Mouse (Mus musculus): ENCODE results near the gene Atp2b1. TPM values are rescaled to one million over a fixed set of nuclear protein-coding genes. Genes with fewer than 3 reads are reported as not detected.

Atp2b1 gene
- total RNA-seq, 1 experiment: 66.8 TPM

DNA sequence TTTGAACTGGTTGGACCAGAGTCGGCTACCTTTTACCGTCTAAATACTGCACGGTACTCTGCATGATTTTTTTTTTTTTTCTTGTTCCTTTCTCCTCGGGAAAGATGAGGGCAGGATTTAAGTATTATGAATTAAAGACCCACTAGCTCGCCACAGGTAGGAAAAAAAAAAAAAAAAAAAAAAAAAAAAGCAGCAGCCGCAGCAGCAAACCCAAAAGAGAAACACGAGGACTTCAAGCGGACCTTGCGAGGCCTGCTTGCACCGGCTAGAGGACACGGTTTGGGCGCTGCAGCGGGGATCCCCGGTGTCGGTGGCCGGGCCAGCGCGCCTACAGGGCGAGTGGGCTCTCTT, 621 bp upstream of the Atp2b1 start:
- no peak for DNase-seq (ENCODE audit: low read depth, low spot score)
- Histone ChIP-seq H3K9me3 (ENCODE audit: control insufficient read depth, insufficient read depth, low read depth, low read length) (no peaks in the 10 kb centered on the region), H3K36me3 (ENCODE audit: control insufficient read depth, insufficient read depth, low read length, poor library complexity, severe bottlenecking) (no peaks in the 10 kb centered on the region), H3K4me3 (ENCODE audit: insufficient read depth in 1 of 2, low read depth in 1 of 2, low read length in 2 of 2, poor library complexity in 1 of 2, severe bottlenecking in 1 of 2) (peak overlapping the region; percentile 99), H3K27ac (ENCODE audit: insufficient read depth, low read depth, low read length, poor library complexity, severe bottlenecking) (peak overlapping the region; percentile 79; the same call in 1 of the 2 replicates), H3K4me1 (ENCODE audit: control insufficient read depth in 2 of 2, insufficient read depth in 2 of 2, low read length in 2 of 2, poor library complexity in 1 of 2) (no peaks in the 10 kb centered on the region), H3K9ac (ENCODE audit: insufficient read depth, low read depth, low read length, poor library complexity, severe bottlenecking) (peak overlapping the region; percentile 98)
- TF ChIP-seq ZNF384 (IDR thresholded peaks at IDR 0.05; ENCODE audit: low read depth, low read length) (peak; percentile 89), ZC3H11A (IDR thresholded peaks at IDR 0.05; ENCODE audit: borderline replicate concordance, low read depth, low read length) (no peak)
- in situ Hi-C loops (cut with MboI; ENCODE audit: low sequenced_read_pairs in 2 of 2, unreplicated experiment in 2 of 2): no loop called here

DNA sequence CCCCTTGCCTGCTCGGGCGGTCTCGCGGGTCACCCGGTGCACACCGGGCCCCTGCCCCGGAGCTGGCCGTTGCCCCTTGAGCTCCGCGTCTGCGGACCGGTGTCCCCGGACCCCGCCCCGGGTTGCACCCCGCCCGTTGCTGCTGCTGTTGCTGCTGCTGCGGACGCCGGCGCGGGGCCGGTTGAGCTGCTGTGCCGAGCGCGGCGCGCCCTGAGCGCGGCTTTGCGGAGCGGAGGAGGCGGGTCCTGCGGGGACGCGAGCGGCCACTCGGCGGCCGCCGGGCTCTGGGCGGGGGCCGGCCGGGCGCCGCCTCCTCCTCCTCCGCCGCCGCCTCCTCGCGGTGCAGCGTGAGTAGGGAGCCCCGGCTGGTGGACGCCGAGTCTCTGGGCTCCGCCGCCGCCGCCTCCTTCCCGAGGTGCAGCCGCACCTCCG, 620 bp downstream of the Atp2b1 start:
- in situ Hi-C loops (cut with MboI; ENCODE audit: low sequenced_read_pairs in 2 of 2, unreplicated experiment in 2 of 2): no loop called here
- Histone ChIP-seq H3K4me1 (ENCODE audit: control insufficient read depth in 2 of 2, insufficient read depth in 2 of 2, low read length in 2 of 2, poor library complexity in 1 of 2) (no peaks in the 10 kb centered on the region), H3K9me3 (ENCODE audit: control insufficient read depth, insufficient read depth, low read depth, low read length) (no peaks in the 10 kb centered on the region), H3K4me3 (ENCODE audit: insufficient read depth in 1 of 2, low read depth in 1 of 2, low read length in 2 of 2, poor library complexity in 1 of 2, severe bottlenecking in 1 of 2) (peak overlapping the region; percentile 99), H3K9ac (ENCODE audit: insufficient read depth, low read depth, low read length, poor library complexity, severe bottlenecking) (peak overlapping the region; percentile 96), H3K36me3 (ENCODE audit: control insufficient read depth, insufficient read depth, low read length, poor library complexity, severe bottlenecking) (no peaks in the 10 kb centered on the region), H3K27ac (ENCODE audit: insufficient read depth, low read depth, low read length, poor library complexity, severe bottlenecking) (peak overlapping the region; percentile 89)
- TF ChIP-seq CHD2 (IDR thresholded peaks at IDR 0.05; ENCODE audit: low read depth, low read length) (no peak), HCFC1 (IDR thresholded peaks at IDR 0.05; ENCODE audit: borderline replicate concordance, insufficient read depth, low read length) (no peak), MAFK (IDR thresholded peaks at IDR 0.05; ENCODE audit: insufficient read depth, low read depth, low read length) (no peak), ZNF384 (IDR thresholded peaks at IDR 0.05; ENCODE audit: low read depth, low read length) (no peak)
- peak; percentile 28 for DNase-seq (ENCODE audit: low read depth, low spot score)

- Histone ChIP-seq H3K4me3 (ENCODE audit: insufficient read depth in 1 of 2, low read depth in 1 of 2, low read length in 2 of 2, poor library complexity in 1 of 2, severe bottlenecking in 1 of 2) (peak overlapping the region; percentile 99), H3K9ac (ENCODE audit: insufficient read depth, low read depth, low read length, poor library complexity, severe bottlenecking) (peak overlapping the region; percentile 96), H3K4me1 (ENCODE audit: control insufficient read depth in 2 of 2, insufficient read depth in 2 of 2, low read length in 2 of 2, poor library complexity in 1 of 2) (no peaks in the 10 kb centered on the region), H3K36me3 (ENCODE audit: control insufficient read depth, insufficient read depth, low read length, poor library complexity, severe bottlenecking) (no peaks in the 10 kb centered on the region), H3K27ac (ENCODE audit: insufficient read depth, low read depth, low read length, poor library complexity, severe bottlenecking) (no peak overlapping the region), H3K9me3 (ENCODE audit: control insufficient read depth, insufficient read depth, low read depth, low read length) (no peaks in the 10 kb centered on the region)
- TF ChIP-seq ZNF384 (IDR thresholded peaks at IDR 0.05; ENCODE audit: low read depth, low read length) (no peak), ZC3H11A (IDR thresholded peaks at IDR 0.05; ENCODE audit: borderline replicate concordance, low read depth, low read length) (no peak), CHD2 (IDR thresholded peaks at IDR 0.05; ENCODE audit: low read depth, low read length) (no peak), MAFK (IDR thresholded peaks at IDR 0.05; ENCODE audit: insufficient read depth, low read depth, low read length) (no peak), HCFC1 (IDR thresholded peaks at IDR 0.05; ENCODE audit: borderline replicate concordance, insufficient read depth, low read length) (no peak)
- in situ Hi-C loops (cut with MboI; ENCODE audit: low sequenced_read_pairs in 2 of 2, unreplicated experiment in 2 of 2): no loop called here
- no peak for DNase-seq (ENCODE audit: low read depth, low spot score)
Observed at GRCm38 (mm10) chr10:98915398-98915931, 1.3 kb downstream of the Atp2b1 start.

- Histone ChIP-seq H3K36me3 (ENCODE audit: control insufficient read depth, insufficient read depth, low read length, poor library complexity, severe bottlenecking) (no peaks in the 10 kb centered on the region), H3K9ac (ENCODE audit: insufficient read depth, low read depth, low read length, poor library complexity, severe bottlenecking) (0 out of 2 replicates have a peak overlapping the region, but pooled peaks have one; percentile 96), H3K4me3 (ENCODE audit: insufficient read depth in 1 of 2, low read depth in 1 of 2, low read length in 2 of 2, poor library complexity in 1 of 2, severe bottlenecking in 1 of 2) (peak overlapping the region; percentile 99), H3K27ac (ENCODE audit: insufficient read depth, low read depth, low read length, poor library complexity, severe bottlenecking) (no peak overlapping the region), H3K4me1 (ENCODE audit: control insufficient read depth in 2 of 2, insufficient read depth in 2 of 2, low read length in 2 of 2, poor library complexity in 1 of 2) (no peaks in the 10 kb centered on the region), H3K9me3 (ENCODE audit: control insufficient read depth, insufficient read depth, low read depth, low read length) (no peaks in the 10 kb centered on the region)
- DNase-seq (ENCODE audit: low read depth, low spot score): no peak
- TF ChIP-seq CHD2 (IDR thresholded peaks at IDR 0.05; ENCODE audit: low read depth, low read length) (no peak), ZNF384 (IDR thresholded peaks at IDR 0.05; ENCODE audit: low read depth, low read length) (no peak), HCFC1 (IDR thresholded peaks at IDR 0.05; ENCODE audit: borderline replicate concordance, insufficient read depth, low read length) (no peak), ZC3H11A (IDR thresholded peaks at IDR 0.05; ENCODE audit: borderline replicate concordance, low read depth, low read length) (no peak), MAFK (IDR thresholded peaks at IDR 0.05; ENCODE audit: insufficient read depth, low read depth, low read length) (no peak)
- in situ Hi-C loops (cut with MboI; ENCODE audit: low sequenced_read_pairs in 2 of 2, unreplicated experiment in 2 of 2): no loop called here
Observed at GRCm38 (mm10) chr10:98916011-98916780, 2.0 kb downstream of the Atp2b1 start.

Data from ES-E14 (cell line).